Mouse (Mus musculus) thymus, postnatal 4 days (tissue): Measurements from ENCODE around the gene Ttll3.

Experiments
- DNase-seq: peaks from one replicate; pipeline ENCODE4 v3.0.0; 2021

The Ttll3 gene

DNA sequence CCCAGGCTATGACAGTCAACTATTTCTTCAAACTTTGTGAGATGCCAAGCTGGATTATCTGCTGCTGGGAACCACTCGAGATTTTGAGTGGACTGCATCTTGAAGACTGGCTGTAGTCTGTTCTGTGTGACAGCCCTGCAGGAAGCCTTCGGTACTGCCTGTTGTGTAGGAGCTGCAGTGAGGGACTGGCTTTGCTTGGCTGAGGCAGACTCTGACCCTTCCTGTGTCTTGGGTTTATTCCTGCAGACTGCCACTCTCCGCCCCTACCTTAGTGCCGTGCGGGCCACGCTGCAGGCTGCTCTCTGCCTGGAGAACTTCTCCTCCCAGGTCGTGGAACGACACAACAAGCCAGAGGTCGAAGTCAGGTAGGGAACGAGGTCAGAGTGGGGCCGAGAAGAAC lies 8.6 kb upstream of the Ttll3 start:
- peak; percentile 33 for DNase-seq

DNA sequence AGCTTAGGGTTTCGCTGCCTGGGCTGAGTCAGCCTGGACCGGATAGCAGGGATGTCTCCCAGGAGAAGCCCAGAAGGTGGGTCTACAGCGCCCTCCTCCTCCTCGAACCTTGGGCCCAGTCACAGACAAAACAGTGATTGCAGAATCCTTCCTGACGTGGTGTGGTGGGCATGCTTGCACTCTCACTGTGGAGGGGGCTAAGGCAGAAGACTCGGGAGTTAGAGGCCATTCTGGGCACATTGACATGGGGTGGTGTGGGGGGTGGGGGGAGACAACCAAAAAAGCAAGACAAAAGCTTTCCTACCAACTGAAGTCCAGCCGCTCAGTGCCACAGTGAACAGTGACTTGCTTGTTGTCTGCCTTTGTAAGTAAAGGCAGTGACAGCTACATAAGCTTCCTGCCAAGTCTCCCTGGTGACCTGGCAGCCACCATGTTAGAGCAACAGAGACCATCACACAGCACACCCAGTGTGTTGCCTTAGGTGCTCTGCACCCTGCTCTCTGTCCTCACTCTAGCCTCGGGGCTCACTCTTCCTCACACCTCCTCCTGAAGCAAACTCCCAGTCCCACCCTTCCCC lies 4.6 kb upstream of the Ttll3 start:
- no peak for DNase-seq

DNA sequence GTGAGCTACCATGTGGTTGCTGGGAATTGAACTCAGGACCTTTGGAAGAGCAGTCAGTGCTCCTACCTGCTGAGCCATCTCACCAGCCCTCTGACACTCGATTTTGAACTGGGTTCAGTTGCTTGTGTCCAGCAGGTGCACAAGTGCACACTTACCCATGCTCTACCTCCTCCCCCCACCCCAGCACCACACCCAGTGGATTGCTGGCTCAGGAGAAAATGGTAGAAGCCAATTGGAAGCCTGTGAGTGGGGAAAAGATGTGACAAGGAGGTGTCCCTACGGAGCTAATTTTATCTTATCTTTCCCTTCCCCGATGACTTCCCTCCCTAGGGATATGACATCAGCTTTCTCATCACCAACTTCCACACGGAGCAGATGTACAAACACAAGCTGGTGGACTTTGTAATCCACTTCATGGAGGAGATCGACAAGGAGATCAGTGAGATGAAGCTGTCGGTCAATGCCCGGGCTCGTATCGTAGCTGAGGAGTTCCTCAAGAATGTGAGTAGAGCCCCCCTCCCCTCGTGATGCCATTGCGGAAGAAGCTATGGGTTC lies 3.8 kb upstream of the Ttll3 start:
- no peak for DNase-seq

DNA sequence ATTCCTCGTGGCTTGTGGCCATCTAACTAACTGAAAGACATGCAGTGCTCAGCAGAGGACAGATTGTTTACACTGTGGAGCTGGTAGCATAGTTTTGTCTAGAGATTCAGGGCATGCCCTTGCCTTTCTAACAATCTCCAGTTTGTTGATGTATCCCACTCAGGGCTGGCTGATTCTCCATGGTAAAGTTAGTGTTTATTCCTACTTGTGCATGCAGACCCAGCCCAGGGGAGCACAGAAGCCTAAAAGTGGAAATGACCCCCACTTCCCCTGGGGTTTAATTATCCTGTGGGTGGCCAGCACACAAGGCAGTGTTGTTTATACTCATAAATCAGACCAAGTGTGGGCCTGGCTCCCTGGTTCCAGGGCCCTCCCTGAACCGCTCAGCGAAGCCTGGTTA lies 3.0 kb upstream of the Ttll3 start:
- no peak for DNase-seq

DNA sequence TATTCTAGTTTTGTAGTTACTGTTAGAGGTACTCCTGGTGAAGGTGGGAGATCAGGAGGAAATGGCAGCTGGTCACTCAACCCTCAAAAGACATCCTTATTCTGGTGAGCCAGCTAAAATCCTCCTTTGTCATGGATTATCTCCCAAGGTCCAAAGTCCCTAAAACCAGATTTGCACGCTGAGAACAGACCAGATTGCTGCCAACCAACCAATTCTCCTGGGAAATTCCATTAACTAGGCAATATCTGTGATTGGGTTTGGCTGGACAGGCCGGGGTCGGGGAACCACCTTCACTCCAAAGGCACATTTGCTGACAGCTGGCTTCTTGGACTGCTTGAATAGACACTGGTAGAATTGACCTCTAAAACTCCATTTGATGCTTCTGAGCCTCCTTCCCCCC lies 1.7 kb downstream of the Ttll3 start:
- DNase-seq, result no peak

DNA sequence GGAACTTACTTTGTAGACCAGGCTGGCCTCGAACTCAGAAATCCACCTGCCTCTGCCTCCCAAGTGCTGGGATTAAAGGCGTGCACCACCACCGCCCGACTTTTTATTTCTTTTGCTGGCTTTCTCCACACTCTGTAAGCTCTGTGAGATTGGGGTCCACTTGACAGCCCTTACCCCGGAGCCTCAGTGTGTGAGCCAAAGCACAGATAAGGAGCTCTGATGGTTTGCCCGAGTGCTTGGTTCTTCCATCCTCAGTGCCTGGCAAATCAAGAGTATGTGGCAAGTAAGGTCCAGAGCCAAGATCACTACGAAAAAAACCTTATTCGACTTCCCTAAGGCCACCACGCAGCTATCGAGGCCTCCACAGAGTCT lies 2.9 kb downstream of the Ttll3 start:
- DNase-seq, result no peak

DNA sequence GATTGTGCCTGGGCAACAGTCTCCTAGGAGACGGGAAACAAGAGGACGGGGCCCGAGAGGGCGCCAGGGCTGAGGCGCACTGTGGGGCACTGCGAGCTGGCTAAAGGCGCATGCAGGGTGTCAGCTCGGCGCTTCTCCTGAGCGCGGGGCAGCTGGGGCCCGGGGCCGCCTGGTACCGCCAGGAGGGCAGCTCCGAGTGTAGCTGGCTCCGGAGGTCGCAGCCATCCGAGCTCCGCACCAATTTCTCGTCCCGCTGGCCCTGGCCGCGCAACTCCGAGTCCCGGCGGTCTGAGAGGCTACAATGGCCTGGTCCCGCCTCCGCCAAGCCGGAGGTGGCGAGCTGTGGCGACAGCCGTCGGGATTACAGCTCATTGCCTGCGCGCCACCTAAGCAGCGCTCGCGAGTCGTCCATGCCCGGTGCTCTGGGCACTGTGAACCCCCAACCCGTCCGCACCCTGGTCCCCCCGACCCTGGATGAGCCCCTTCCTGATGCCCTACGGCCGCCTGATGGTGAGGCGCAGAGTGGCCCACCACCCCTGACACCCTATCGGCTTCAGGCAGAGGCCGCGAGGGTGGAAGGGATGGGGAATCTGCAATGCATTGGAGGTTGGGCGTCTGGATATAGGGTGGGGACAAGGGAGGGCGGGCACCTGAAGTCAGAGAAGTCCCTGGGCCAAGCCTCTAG lies 3.5 kb downstream of the Ttll3 start:
- DNase-seq, result peak; percentile 31

DNA sequence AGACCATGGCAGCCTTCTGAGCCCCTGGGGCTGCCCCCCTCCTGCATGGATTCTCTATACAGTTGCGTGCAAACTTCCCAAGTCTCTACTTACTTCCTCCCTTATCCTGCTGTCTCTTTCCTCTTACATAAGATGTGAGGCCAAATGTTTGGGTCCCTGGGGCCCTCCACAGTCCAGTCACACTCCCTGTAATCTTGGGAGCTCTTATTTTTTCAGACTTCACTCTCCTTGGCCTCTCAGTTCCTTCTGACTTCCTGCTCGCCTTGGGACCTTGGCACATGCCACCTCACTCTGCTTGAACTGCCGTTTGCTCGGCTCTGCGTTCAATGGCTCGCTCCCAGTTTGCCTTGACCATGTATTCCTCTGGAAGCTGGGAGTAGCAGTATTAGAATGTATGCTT lies 4.9 kb downstream of the Ttll3 start:
- DNase-seq, result no peak

DNA sequence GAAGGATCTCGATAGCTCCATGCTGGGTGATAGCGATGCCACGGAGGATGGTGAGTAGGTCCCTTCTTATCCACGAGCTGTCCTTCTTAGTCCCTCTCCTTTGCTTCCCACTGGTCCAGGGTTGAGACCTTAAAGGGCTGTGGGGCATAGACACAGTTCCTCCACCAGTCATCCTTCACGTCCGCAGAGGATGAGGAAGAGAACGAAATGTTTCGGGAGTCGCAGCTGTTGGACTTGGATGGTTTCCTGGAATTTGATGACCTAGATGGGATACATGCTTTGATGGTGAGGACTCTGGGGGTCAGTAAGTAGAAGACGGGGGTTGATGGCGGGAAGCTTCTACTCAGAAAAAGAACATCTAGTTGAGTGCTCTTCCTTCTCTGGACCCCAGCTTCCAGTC lies 5.8 kb downstream of the Ttll3 start:
- DNase-seq, result no peak

DNA sequence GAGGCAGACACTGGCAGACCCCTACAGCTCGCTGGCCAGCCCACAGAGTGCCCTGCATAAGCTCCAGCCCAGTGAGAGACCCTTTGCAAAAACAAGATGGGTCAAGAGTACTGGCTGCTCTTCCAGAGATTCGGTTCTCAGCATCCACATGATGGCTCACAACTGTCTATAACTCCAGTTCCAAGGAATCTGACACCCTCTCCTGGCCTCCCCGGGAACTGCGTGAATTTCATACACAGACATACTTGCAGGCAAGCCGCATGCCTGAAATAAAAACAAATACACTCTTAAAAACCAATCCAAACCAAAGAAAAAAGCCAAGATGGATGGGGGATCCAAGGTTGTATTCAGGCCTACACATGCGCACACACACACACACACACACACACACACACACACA lies 6.4 kb downstream of the Ttll3 start:
- DNase-seq, result no peak

DNA sequence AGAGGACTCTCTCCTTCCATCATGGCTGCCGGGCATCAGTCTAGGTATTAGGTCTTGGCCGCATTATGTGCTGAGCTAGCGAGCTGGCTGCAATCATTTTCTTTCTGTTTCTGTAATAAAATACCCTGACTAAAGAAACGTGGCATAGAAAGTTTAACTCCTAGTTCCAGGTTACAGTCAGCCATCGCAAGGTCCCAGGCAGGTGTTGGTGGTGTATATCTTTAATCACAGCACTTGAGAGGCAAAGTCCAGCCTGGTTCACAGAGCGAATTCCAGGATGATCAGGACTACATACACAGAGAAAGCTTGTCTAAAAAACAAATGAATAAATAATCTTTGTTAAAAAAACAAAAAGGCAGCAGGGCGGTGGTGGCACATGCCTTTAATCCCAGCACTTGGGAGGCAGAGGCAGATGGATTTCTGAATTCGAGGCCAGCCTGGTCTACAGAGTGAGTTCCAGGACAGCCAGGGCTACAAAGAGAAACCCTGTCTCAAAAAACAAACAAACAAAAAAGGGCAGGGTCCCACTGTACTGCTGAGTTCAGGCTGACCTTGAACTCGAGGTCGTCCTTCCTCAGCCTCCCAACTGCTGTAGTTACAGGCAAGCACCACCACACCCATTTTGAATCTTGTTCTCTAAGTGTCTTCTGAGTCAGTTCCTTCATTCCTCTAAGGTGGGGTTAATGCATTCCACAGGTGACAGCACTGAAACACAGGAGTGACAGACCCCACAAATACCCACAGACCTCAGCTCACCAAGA lies 7.4 kb downstream of the Ttll3 start:
- DNase-seq, result no peak

DNA sequence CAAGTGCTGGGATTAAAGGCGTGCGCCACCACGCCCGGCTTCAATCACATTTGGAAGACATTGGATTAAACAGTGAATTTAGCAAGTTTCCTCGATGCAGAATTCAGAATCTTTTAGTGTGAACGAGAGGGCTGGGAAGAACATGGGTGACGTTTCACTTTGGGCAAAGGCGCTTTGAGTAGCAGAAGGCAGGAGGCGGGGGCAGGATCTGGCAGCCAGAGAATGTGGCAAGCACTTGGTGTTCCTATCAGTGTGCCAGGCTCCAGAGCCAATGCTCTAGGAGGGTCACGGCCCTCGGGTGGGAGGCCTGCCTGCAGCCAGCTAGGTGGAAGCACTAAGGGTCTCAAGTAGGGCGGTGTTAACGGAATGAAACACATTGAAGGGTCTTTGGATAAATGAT lies 13.0 kb downstream of the Ttll3 start:
- no peak for DNase-seq

DNA sequence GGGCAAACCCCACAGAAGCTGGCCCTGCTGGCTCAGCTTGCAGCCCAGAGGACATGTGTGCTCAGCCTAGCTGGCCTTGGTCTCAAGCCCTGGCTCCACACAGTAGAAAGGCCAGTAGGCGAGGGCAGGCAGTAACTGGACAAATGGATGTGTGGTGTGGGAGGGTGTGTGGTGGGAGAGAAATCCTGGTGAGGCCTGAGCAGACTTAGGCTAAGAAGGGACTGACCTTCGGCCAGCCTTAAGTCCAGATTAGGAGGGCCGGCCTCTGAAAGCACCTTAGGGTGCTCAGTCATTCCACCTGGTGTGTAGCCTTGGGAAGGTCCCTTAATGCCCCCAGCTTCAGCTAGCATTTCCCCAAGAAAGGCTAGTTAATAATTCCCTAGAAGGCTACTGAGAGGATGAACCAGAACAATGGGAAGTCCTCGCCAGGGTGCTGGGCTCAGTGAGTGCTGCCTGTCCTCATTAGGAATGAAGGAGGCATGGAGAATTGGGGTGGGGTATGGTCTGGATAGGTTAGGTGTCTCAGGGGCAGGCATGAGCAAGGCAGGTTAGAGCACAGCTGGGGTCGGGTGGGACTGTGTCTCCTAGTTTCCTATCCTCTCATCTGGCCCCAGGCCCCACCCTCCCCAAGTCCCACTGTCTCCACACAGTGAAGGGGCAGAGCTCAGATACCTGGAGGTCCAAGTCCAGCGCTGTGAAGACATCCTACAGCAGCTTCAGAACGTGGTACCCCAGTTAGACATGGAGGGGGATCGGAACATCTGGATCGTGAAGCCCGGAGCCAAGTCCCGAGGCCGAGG lies 15.8 kb downstream of the Ttll3 start:
- no peak for DNase-seq

DNA sequence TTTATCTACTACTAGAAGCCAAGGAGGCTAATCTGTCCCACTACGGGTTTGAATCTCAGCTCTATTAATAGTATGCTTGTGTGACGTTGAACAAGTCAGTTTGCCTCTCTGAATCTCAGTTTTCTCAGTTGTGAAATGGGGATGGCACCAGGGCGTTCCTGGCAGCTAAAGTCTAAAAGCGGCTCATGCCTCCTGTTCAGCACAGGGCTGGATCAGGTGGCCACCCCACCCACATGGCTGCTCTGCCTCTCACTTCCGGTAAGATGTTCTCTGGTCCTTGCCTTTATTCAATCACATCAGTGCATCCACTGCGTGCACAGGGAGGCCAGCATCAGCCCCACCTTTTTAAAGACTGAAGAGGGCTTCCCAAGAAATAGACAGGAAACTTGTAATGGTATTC lies 16.4 kb downstream of the Ttll3 start:
- no peak for DNase-seq

DNA sequence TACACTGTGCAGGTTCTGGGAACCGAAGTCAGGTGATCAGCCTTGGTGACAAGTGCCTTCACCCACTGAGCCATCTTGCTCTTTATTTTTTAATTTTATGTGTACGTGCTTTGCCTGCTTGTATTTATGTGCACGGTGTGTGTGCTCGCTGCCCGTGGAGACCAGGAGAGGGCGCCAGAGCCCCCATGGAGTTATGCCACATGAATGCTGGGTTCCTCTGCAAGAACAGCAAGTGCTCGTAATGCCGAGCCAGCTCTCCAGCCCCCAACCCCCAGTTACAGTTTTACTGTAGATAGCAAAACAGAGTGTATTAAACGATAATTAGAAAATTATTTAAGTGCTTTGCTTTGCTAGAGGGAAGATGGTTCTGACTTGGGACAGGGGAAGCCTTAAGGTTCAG lies 17.6 kb downstream of the Ttll3 start:
- DNase-seq, result peak; percentile 61

DNA sequence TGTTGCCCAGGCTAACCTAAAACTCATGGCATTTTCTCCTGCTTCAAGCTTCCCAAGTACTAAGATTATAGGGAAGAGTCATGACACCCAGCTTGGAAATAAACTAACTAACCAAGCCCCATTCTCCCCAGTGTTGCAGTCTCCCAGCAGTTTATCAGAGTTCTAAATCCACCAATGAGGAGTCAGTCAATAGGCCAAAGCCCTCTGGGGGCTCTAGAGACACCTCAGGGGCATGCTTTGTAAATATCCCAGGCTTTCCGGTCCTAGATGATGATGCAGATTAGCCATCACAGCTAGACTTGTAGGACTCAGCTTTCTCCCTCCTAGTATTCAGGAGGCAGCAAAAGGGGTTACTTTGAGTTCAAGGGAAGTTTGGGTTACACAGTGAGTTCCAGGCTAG lies 20.9 kb downstream of the Ttll3 start:
- DNase-seq, result no peak

DNA sequence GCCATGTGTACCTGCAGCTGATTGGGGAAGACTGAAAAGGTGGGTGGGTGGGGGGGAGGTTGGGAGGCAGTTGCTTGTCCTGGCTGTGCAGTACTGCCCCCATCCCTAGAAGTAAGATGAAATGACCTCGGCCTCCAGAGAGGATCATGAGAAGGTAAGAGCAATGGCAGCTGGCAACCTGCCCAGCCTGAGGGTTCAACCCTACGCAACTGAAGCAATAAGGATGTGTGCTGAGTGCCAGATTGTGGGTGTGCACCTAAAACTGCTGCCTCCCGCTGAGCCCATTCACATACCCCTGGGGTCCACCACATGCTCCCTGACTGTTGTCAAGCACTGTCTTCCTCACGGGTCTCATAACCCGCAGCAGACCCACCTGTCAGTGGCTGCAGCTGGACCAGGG lies 27.4 kb downstream of the Ttll3 start:
- no peak for DNase-seq

DNA sequence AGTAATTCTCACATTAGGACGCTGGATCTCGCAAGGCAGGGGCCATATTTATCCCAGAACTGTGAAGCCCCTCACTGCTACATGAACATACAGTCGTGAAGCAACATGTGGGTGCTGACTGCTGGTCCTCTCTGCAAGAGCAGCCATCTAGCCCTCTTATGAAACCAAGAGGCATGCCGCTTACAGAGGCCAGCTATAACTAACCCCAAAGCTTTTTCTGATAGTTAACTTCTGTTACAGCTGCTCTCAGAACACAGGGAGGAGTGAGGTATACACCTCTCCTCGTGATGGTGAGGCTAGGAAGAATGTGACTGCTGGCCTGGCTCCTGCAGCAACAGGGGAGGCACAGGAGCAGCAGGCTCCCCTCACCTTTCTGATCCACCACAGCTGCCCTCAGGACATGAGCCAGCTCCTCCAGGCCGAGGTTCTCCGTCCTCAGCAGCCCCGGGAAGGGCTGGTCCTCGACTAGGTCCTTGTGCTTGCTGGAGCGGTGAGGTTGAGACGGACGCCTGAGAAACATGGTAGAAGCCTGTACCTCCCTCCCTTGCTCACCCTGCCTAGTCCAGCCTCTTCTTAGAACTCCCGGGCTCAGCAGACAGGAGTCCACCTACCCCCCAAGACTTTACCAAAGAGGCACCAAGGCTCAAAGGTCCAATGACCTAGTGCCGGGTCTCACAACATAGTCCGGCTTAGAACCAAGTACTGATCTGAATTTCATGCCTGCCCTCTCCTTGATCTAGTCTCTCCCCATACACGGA lies 29.6 kb downstream of the Ttll3 start:
- DNase-seq, result peak; percentile 52

DNA sequence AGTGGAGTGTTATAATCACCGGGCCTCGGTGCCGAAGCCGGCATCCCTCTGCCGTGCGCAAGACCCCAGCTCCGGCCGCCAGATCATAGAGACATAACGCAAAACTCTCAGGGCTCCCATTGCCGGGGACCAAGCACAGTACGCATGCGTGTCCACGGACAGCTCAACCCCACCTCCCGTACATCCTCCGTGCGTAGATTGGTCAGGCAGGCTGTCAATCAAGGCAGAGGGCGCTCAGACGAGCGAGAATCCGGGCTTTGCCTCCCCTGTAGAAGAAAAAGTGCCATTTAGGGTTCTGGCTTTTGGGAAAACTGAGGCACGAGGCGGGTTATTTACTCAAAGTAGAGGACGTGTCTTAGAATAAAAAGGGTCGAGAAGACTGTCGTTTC lies 30.1 kb downstream of the Ttll3 start, which contains the start of gene Rpusd3:
TSS of gene Rpusd3 (minus strand) at position 142 of the 389 bp plus-strand sequence.
- DNase-seq, result peak; percentile 100

DNA sequence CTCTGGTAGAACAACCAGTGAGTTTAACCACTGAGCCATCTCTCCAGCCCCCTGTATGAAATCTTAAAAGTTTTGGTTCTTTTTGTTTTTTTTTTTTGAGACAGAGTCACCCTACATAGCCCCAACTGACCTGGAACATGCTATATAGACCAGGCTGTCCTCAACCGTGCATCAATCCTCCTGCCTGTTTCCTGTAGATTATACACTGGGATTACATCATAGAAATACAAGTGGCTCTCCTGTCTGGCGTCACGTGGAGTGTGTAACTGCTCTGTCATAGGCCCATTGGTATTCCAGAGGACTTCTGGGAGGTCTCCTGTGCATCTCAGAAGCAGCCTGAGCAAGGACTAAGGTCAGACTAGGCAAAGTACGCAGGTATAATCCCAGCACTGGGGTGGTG lies 33.9 kb downstream of the Ttll3 start:
- no peak for DNase-seq

DNA sequence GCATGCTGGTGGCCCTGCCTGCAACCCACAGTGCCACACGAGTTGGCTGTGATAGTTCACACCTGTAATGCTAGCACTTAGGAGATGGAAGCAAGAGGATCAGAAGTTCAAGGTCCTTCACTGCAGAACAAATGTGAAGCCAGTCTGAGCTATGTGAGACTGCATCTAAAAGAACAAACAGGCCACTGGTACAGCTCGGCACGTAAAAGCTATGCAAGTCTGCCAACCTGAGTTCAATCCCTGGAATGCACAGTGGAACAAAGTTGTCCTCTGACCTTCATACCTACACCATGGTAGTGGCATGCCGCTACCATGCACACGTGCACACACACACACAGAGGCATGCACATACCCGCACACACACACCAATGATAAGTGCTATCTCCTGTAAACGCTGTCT lies 35.1 kb downstream of the Ttll3 start:
- DNase-seq, result no peak

DNA sequence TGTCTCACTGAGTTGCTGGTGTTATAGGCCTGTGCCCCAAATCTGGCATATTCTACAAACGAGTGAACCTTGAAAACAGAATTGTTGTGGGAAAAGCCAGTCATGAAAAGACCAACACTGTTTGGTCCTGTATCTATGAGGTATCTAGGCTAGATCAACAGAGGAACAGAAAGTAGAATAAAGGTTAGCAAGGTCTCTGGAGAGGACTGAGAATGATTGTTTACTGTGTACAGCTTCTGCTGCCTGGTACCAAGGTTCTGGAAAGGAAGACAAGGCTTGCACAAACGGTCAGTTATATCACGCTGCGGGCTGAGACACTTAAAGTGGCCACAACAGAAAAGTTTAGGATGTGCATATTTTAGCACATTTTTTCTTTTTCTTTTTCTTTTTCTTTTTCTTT lies 37.6 kb downstream of the Ttll3 start:
- no peak for DNase-seq

DNA sequence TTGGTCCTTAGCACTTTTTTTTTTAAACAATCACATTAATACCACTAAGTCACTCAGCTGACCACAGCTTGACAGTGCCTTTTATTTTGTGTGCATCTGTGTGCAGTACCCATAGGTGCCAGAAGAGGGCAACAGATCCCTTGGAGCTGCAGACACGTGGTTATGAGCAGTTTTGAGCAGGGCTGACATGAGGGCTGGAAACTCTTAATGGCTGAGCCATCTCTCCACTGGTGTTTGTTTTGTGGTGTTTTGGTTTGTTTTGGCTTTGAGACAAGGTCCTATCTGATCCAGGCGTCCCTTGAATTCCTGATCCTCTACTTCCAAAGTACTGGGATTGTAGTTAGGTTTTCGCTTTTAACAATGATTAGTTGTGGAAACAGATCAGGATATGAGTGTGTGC lies 38.3 kb downstream of the Ttll3 start:
- peak; percentile 80 for DNase-seq
